Mouse (Mus musculus) layer of hippocampus, postnatal 14 days (tissue): ENCODE measurements around the gene Fam129a. TPM values are rescaled to one million over a fixed set of nuclear protein-coding genes. Genes with fewer than 3 reads are reported as not detected.
"Not testable (repeated sequence)": the region's sequence is repeated elsewhere in the genome, so short reads cannot be mapped to it uniquely, and the experiment has no call there.

Source experiments
- DNase-seq, 2 experiments: peaks; one replicate each; pipeline ENCODE4 v3.0.0; 2021 to 2022; ENCODE audit warnings: low spot score in 2 of 2, mixed read lengths in 1 of 2
- total RNA-seq, 2 experiments: library from RNA; stranded (reverse); gene quantifications; 2 replicates each; pipeline ENCODE4 v1.2.3; 2021

Fam129a gene
- total RNA-seq, 2 experiments from 2014 or later: 4.2 to 4.5 TPM

GRCm38 (mm10) chr1:151583457-151584181 is 12.6 kb downstream of the Fam129a start:
- DNase-seq: no peak

- DNase-seq: no peak
Measured at GRCm38 (mm10) chr1:151584182-151584471, 13.1 kb downstream of the Fam129a start.

GRCm38 (mm10) chr1:151584565-151585216 is 13.7 kb downstream of the Fam129a start:
- no peak for DNase-seq

GRCm38 (mm10) chr1:151585647-151586046 is 14.7 kb downstream of the Fam129a start:
- DNase-seq: no peak

GRCm38 (mm10) chr1:151592085-151593017 is 21.4 kb downstream of the Fam129a start:
- DNase-seq: no peak

- DNase-seq: no peak
Measured at GRCm38 (mm10) chr1:151594906-151595305, 23.9 kb downstream of the Fam129a start.

GRCm38 (mm10) chr1:151595600-151596299 is 24.8 kb downstream of the Fam129a start:
- no peak for DNase-seq

GRCm38 (mm10) chr1:151596562-151596961 is 25.6 kb downstream of the Fam129a start:
- no peak for DNase-seq

- DNase-seq: no peak
Measured at GRCm38 (mm10) chr1:151597677-151598297, 26.8 kb downstream of the Fam129a start.

- no peak for DNase-seq
Measured at GRCm38 (mm10) chr1:151598876-151599275, 27.9 kb downstream of the Fam129a start.

- DNase-seq: no peak
Measured at GRCm38 (mm10) chr1:151604328-151604727, 33.3 kb downstream of the Fam129a start.

GRCm38 (mm10) chr1:151607957-151608356 is 37.0 kb downstream of the Fam129a start:
- not testable (repeated sequence) for DNase-seq

GRCm38 (mm10) chr1:151610621-151611020 is 39.6 kb downstream of the Fam129a start:
- DNase-seq: no peak

GRCm38 (mm10) chr1:151614320-151614935 is 43.4 kb downstream of the Fam129a start:
- DNase-seq: no peak

GRCm38 (mm10) chr1:151615625-151616024 is 44.6 kb downstream of the Fam129a start:
- no peak for DNase-seq

GRCm38 (mm10) chr1:151616555-151617205 is 45.7 kb downstream of the Fam129a start:
- no peak for DNase-seq

GRCm38 (mm10) chr1:151618251-151618650 is 47.3 kb downstream of the Fam129a start:
- no peak for DNase-seq

GRCm38 (mm10) chr1:151619281-151619711 is 48.3 kb downstream of the Fam129a start:
- DNase-seq: no peak

GRCm38 (mm10) chr1:151620730-151621129 is 49.7 kb downstream of the Fam129a start:
- DNase-seq: no peak
